Mouse (Mus musculus) activated CD4-positive, CD25-positive, alpha-beta regulatory T cell, adult 4 months (primary cell): ENCODE results near the gene Uqcr10. TPM values are rescaled to one million over a fixed set of nuclear protein-coding genes. Genes with fewer than 3 reads are reported as not detected.

Experiments
- ATAC-seq: one replicate; pipeline ENCODE4 v1.8.0; 2017
- polyA plus RNA-seq, 2 experiments: library from polyadenylated mRNA; unstranded; fragments of 100-300 nt; shearing (Covaris generic); gene quantifications; one replicate each; pipeline ENCODE4 v1.2.1; 2017

Gene Uqcr10
- polyA plus RNA-seq, 2 experiments from 2014 or later: 481 to 512 TPM

- no peak for ATAC-seq
Measured at GRCm38 (mm10) chr11:4675126-4675562, 29.0 kb downstream of the Uqcr10 start.

- ATAC-seq: no peak
Measured at GRCm38 (mm10) chr11:4674593-4674992, 29.5 kb downstream of the Uqcr10 start.

- no peak for ATAC-seq
Measured at GRCm38 (mm10) chr11:4671736-4672135, 32.4 kb downstream of the Uqcr10 start.

GRCm38 (mm10) chr11:4662496-4662878 lies 41.7 kb downstream of the Uqcr10 start:
- no peak for ATAC-seq

GRCm38 (mm10) chr11:4661871-4662495 lies 42.2 kb downstream of the Uqcr10 start:
- no peak for ATAC-seq

GRCm38 (mm10) chr11:4661324-4661723 lies 42.8 kb downstream of the Uqcr10 start:
- no peak for ATAC-seq

- ATAC-seq: no peak
Measured at GRCm38 (mm10) chr11:4660309-4661025, 43.7 kb downstream of the Uqcr10 start.

- ATAC-seq: no peak
Measured at GRCm38 (mm10) chr11:4659818-4660217, 44.3 kb downstream of the Uqcr10 start.

Other genes with a start within 250 kb of the Uqcr10 start
- gene Mtmr3, start 109.5 kb downstream of the Uqcr10 start, polyA plus RNA-seq: 10 to 100 TPM; 35.1 to 37.3 TPM
- not detected for gene Gm11032, start 84.3 kb downstream of the Uqcr10 start, polyA plus RNA-seq
- 10 to 100 TPM; 23.1 to 35.3 TPM for gene Ascc2, start 66.6 kb downstream of the Uqcr10 start, polyA plus RNA-seq
- gene Zmat5, start 336 bp upstream of the Uqcr10 start, polyA plus RNA-seq: 100 to 1,000 TPM; 127 to 144 TPM
- gene Cabp7, start 42.4 kb upstream of the Uqcr10 start, polyA plus RNA-seq: under 1 TPM; 0.15 to 0.31 TPM
- gene Nf2, start 145.2 kb upstream of the Uqcr10 start, polyA plus RNA-seq: 10 to 100 TPM; 14.1 to 19.1 TPM
- 10 to 100 TPM; 41.5 to 43.3 TPM for gene Nipsnap1, start 169.6 kb upstream of the Uqcr10 start, polyA plus RNA-seq
- gene Thoc5, start 191.0 kb upstream of the Uqcr10 start, polyA plus RNA-seq: 10 to 100 TPM; 31.6 to 45.2 TPM
- 1 to 10 TPM; 6.5 to 9.2 TPM for gene Nefh, start 243.7 kb upstream of the Uqcr10 start, polyA plus RNA-seq